Mouse (Mus musculus): Measurements from ENCODE around the gene Sik3. TPM values are rescaled to one million over a fixed set of nuclear protein-coding genes. Genes with fewer than 3 reads are reported as not detected.

Sik3 gene
- polyA plus RNA-seq, 1 experiment: 41.0 TPM

DNA sequence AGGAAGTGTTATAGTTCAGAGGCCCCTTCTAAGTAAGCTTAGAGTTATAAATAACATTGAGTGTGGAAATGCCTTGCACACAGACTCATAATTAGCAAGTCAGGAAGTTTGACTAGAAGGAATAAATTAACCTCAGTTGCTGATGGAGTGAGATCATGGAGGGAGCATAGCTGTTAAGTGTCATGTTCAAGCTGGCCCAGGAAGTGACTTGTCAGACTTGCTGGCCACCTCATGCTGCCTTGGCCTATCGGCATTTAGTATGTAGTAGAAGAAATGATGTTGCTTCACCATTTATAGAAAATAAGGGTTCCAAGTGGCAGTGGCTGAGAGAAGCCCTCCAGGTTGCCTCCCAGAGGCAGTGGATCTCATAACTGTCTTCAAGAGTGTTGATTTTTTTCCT, 20.4 kb downstream of the Sik3 start:
- TF ChIP-seq GATA1 (IDR thresholded peaks at IDR 0.05; ENCODE audit: low read length): no peak

DNA sequence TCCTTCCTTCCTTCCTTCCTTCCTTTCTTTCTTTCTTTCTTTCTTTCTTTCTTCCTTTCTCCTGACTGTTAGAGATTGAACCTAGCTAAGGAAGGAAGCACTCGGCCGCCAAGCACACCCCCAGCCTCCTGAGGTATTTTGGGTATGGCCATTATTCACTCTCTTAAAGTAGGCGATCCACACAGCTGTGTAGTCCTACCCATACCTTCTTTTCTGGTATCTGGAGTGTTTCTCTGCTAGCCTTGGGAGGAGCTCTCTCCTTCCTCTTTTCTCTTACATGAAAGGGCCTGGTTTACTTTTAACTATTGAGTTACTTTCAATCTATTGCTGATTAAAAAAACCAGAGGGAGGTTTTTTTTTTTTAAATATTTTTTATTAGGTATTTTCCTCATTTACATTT, 21.2 kb downstream of the Sik3 start:
- no peak for TF ChIP-seq GATA1 (IDR thresholded peaks at IDR 0.05; ENCODE audit: low read length)

DNA sequence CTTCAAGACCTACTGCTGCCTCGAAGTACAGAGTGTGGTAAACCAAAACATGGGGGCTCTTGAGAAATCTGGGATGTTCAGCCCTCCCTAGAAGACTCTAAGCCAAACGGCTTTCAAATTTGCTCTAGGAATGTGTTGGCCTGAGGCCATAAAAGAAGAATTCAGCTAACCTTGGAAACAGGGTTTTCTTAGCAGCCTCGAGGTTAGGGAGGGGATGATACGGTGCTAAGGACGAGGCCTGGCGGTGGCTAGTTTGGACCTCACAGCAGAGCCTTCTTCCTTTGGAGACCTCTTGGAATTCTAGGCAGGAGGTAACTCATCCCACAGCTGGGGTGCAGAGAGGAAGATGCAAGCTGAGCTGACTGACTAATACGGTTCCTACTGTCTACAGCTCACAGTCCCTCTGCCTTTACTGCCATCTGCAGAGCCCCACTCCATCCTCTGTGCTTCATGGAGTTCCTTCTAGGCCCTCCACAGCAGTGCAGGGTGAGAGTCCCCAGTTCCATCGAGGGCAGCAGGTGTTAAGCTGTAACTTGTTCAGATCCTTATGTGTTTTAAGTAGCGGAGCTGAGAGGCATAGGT, 22.8 kb downstream of the Sik3 start:
- no peak for TF ChIP-seq GATA1 (IDR thresholded peaks at IDR 0.05; ENCODE audit: low read length)

DNA sequence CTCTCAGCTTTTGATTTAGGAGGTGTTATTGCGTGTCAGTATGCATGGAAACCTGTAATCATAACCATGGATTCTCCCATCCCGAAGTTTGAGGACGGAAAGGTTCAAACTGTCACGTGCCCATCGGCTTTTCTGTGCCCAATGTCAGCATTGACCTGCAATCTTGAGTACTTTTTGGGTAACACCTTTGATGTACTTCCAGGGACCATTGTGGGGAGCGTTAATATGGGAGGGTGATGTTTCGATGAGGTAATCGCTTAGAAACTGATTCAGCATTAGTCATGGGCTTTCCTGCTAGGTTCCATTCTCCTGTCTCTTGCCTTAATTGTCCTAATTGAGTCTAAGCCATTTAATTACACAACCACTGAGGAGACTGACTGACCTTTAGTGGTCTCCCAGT, 24.3 kb downstream of the Sik3 start:
- no peak for TF ChIP-seq GATA1 (IDR thresholded peaks at IDR 0.05; ENCODE audit: low read length)

DNA sequence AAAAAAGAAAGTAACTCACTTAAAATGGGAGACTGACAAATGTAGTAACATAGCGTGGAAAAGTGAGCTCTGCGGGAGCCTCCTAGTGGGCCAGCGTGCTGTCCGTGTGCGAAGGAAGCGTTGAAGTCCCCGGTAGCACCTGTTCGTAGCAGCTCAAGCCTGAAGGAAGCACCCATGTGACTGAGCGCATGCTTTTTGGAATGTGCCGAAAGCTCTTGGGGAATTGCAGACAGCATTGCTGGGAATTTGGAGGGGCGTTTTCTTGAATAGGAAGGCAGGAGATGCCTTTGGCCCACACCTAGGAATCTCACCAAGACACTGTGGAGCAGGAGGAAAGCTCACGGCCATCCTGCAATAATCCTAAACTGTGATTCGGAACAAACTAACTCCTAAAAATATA, 26.2 kb downstream of the Sik3 start:
- no peak for TF ChIP-seq GATA1 (IDR thresholded peaks at IDR 0.05; ENCODE audit: low read length)

DNA sequence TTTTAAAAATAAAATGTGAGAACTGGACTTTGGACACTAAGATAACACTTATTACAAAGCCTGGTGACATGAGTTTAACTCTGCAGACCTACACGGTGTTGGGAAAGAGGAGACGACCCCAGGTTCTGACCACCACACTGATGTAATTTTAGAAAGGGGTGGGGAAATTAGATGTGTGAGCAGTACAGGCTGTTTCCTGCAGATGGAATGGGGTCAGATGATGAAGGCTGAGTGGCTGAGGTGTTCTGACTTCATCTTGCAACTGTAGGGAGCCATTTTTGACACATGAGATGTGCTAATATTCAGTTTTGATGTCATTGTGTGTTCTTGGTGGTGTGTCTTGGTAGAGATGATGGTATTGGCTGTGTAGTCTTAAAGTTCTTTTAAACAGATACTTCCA, 28.6 kb downstream of the Sik3 start:
- TF ChIP-seq GATA1 (IDR thresholded peaks at IDR 0.05; ENCODE audit: low read length): no peak

DNA sequence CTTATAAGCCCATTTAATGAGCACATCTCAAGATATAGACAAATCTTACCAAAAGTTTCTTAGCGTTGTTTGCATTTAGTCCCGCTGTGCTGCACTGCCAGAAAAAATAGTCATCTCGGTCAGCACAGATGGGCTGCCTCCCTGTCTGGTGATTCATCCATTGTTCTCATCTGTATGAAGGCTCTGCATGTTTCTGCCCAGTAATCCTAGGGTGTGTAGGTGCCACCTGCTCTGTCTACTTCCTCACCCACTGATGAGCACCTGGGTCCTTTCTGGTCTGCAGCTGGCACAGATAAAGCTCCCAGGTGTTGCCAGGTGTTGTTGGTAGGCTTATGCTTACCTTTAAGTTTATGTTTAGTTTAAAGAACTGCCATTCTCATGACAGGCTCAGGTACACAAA, 29.8 kb downstream of the Sik3 start:
- TF ChIP-seq GATA1 (IDR thresholded peaks at IDR 0.05; ENCODE audit: low read length): no peak

DNA sequence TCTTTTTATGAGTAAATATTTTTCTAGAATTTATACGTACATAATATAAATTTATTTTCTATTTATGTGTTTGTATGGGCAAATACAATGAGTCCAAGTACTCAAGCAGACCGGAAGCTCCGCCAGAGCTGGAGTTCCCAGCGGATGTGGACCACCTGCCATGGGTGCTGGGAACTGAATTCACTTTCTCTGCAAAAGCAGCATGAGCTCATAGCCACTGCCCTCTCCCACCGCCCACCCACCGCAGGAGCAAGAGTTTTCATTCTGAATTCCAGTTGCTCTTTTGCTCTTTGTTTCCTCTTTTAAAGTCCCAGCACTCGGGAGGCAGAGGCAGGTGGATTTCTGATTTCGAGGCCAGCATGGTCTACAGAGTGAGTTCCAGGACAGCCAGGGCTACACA, 31.0 kb downstream of the Sik3 start:
- TF ChIP-seq GATA1 (IDR thresholded peaks at IDR 0.05; ENCODE audit: low read length): no peak

DNA sequence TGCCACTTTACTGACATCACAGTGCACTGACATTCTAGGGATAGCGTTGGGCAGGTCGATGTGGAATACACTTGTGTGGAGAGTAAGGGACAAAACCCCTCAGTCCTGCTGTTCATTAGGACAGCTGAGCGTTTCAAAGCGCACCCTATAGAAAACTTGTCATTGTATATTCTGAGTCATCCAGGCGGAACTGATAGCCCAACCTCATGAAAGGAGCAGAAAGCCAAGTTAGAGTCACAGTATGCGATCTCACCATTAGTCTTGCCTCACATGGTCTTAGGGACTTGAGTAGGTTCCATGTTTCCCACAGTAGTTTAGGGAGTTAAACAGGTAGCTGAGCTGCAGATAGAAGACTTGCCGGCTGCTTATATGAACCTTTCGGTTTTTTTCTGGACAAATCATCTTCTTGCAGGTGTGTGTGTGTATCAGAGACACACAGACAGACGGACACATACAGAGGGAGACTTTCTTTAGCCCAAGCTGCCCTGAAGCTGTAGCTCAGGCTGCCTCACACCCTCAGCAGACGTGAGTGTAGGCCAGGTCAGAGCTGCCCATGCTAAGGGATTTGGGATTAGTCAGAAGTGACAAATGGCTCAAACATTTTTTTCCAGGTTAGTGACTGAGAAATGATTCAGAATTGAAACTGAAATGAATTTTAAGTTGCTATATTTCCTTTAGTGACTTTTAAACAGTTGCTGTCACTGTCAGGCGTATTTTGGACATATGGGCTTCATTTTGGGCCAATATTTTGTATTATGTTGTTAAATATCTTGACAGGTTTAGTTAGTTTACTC, 34.3 kb downstream of the Sik3 start:
- no peak for TF ChIP-seq GATA1 (IDR thresholded peaks at IDR 0.05; ENCODE audit: low read length)

DNA sequence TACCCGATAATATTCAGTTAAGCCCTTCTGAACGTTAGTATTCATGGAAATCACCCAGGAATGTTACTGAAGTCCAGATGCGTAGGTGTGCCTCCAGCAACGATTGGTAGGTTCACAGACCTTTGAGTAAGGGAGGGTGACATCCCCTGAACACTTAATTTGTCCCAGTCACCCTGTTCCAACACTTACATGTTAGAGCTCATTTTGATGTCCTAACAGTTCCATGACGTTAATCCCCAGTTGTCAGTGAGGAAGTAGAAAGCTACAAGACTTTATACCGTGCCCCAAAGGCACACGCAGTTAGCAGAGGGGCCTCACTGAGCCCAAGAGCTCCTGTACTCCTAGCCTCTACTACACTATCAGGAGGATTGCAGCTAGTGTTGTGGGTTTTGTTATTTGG, 36.9 kb downstream of the Sik3 start:
- TF ChIP-seq GATA1 (IDR thresholded peaks at IDR 0.05; ENCODE audit: low read length): no peak

DNA sequence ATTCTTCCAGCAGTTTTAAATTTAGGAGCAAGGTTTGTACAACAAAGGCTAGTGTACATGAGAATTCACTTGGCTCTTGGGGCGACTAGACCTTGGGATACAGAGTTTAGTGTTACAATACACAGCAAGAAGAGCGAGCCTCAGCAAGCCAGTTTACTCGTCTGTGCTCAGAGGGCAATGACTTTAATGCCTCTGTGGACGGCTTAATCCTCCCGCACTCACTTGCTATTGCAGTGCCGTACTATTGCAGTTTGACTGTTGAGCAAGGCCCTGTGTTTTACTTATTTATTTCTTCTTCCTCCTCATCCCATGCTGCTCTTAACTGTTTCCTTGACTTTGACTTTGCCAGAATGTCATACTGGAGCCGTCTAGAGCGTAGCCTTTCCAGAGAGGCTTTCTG, 37.6 kb downstream of the Sik3 start:
- no peak for TF ChIP-seq GATA1 (IDR thresholded peaks at IDR 0.05; ENCODE audit: low read length)

DNA sequence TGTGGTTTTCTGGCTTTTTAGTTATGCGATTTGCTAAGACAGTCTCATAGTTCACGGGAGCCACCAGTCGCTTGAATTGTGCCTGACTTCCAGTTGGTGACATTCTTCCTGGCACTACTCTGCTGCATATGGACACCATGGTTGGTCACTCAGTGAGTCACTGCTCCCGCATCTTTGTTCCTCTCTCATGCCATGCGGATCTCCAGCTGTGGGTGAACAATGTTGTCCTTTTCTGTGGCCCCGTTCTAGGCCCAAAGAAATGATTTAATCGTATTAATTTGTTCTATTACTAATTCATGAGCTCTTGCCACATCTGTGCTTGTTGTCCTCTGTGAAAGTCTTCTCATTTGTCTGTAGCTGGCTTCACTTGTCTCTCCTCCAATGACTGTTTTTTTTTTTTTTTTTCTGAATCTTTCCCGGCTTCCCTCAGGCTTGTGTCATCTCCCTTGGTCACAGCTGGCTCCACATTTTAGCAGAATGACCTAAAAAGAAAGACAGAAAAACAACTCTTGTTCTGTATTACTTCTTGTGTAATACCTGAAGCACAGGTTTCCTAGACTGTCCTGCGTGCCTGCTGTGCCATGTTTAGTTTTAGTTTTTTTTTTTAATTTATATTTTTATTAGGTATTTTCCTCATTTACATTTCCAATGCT, 40.5 kb downstream of the Sik3 start:
- no peak for TF ChIP-seq GATA1 (IDR thresholded peaks at IDR 0.05; ENCODE audit: low read length)

DNA sequence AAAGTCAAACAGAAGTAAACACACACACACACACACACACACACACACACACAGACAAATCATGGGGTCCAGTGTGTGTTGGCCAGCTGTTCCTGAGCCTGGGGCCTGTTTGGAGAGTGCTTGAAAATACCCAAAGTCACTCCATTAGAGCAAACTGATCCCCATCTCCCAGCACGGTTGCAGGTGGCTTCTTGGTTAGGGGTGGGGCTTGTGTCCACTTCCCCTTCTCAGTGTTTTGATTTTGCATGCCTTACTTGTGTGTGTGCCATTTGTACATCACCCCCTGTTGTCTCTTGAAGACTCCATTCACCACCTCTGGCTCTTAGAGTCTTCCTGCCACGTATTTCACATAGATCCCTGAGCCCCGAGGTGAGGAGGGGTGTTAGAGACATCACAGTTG, 45.4 kb downstream of the Sik3 start:
- no peak for TF ChIP-seq GATA1 (IDR thresholded peaks at IDR 0.05; ENCODE audit: low read length)

DNA sequence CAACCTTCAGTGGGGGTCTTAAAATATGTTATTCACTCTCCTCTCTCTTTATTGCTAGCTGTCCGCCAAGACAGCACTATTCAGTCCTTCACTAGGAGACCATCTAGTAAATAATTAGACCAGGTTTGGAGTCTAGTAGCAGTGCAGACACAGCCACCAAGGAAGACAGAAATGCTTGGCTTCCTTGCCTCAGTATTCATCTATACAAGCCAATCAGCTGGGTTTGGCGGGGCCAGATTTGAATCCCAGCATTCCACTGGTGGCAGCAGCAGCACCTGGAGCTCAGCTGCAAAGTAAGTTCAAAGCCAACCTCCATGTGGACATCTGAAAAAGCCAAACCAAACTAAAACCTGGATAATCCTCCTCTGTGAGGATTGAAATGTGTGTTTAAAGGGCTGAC, 47.6 kb downstream of the Sik3 start:
- no peak for TF ChIP-seq GATA1 (IDR thresholded peaks at IDR 0.05; ENCODE audit: low read length)

DNA sequence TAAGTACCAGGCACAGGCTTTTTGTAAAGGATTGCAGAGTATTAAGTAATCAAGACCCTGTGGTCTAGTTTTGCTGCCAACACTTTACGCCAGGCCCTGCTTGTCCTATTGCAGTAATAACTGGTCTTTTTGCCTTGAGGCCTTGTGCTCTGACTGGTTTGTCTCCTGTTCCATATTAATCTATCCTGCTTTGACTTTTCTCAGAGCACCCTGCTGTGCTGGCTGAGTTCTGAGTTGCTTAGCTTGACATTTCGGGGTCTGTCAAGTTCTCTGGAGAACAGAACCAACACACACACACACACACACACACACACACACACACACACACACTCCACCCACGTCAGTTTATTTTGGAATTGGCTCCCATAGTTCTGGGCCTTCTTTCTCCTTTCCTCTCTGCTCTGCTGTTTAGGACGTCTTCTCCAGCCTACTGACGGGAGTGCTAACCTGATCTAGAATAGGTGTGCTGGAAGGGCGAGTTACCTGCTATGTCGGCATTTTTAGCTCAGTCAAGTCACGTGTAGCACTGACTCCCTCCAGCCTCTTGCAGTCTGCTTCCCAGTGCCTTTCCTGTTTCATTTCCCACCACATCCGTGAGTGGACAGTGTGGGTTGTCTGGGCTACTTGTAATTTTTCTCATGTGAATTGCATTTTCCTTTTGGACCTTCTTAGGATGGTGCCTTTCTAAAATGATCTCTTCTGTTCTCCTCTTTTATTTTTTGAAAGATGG, 49.2 kb downstream of the Sik3 start:
- TF ChIP-seq GATA1 (IDR thresholded peaks at IDR 0.05; ENCODE audit: low read length): no peak

DNA sequence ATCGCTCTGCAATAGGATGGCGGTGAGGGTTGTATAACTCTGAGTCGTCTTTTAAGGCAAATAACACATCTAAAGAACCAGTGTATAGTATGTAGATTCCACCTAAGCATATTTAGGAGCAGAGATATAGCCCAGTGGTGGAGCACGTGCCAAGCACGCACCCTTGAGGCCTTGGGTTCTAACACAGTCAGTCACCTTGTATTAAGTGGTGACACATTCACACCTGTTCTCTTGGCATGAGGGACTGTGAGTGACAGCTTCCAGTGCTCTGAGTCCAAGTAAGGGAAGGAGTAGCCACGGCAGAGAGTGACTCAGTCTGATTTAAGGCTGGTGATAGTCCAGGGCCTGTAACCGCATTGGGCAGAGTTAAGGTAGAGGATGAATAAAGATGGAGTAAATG, 51.7 kb downstream of the Sik3 start:
- TF ChIP-seq GATA1 (IDR thresholded peaks at IDR 0.05; ENCODE audit: low read length): no peak
